Mouse (Mus musculus) inflammation-experienced regulatory T-cells, adult 6 months (primary cell): ENCODE data around the gene Crispld2. TPM values are rescaled to one million over a fixed set of nuclear protein-coding genes. Genes with fewer than 3 reads are reported as not detected.

Experiments used
- ATAC-seq: one replicate; pipeline ENCODE4 v1.8.0; 2017
- polyA plus RNA-seq, 3 experiments: library from polyadenylated mRNA; unstranded; fragments of 100-300 nt; shearing (Covaris generic); gene quantifications; one replicate each; pipeline ENCODE4 v1.2.1; 2017

Crispld2 gene
- polyA plus RNA-seq, 3 experiments from 2014 or later, result 0.34 TPM; not detected in 2

DNA sequence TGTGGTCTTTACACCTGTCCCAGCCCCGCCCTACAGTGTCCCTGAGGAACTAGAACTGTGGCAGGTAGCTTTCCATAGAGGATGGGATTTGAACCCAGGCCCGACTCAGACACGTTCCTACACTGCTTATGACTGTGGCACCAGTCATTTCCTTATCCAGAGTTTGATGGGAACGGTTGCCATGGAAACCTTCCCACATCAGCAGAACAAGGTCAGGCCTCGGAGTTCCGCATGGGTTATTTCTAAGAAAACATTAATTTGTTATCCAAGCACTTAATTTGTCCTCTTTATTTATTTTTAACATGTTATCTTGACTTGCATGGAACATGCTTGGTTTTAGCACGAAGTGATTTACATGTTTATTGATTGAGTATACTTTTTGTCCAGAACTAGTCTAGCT is 9.5 kb downstream of the Crispld2 start:
- no peak for ATAC-seq

DNA sequence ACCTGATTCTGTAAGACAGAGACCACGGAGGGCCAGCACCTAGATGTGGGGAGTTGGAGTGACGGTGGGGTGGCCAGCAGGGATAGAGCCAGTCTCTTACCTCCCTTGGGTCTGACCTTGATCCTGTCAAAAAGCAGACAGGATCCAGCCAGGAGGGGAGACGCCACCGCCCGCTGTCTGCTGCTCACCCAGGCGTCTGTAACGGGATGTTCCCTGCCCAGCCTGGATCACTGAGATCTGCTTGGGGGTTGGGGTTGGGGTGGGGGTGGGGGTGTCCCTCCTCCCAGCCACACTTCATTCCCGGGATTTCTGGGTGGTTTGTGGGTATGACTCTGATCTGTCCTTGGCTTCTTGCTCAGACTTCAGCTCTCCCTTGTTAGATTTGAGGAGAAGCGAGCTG is 10.1 kb downstream of the Crispld2 start:
- no peak for ATAC-seq

DNA sequence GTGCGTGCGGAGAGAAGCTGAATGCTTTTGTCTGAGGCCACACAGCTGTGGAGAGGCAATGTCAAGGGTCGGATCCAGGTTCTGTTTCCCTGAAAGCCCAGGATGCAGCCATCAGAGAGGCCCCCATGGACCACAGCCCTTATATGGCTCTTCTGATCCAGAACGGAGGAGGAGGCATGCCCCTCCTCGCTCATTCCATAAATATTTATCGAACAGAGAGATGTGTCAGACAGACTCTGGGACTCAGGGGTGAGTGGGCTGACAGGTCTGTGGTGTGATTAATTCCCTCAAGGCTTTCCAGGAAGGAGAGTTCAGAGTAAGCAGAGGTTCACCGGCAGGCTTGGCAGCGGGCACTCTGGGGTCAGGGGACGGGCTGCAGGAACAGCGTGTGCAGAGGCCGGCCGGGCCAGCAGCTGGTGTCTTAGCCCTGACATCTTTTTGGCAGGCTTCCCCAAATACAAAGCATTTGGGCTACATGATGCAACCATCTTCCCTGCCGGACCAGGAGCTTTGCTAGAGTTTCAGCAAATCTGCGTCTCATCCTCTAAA is 12.0 kb downstream of the Crispld2 start:
- ATAC-seq, result no peak

DNA sequence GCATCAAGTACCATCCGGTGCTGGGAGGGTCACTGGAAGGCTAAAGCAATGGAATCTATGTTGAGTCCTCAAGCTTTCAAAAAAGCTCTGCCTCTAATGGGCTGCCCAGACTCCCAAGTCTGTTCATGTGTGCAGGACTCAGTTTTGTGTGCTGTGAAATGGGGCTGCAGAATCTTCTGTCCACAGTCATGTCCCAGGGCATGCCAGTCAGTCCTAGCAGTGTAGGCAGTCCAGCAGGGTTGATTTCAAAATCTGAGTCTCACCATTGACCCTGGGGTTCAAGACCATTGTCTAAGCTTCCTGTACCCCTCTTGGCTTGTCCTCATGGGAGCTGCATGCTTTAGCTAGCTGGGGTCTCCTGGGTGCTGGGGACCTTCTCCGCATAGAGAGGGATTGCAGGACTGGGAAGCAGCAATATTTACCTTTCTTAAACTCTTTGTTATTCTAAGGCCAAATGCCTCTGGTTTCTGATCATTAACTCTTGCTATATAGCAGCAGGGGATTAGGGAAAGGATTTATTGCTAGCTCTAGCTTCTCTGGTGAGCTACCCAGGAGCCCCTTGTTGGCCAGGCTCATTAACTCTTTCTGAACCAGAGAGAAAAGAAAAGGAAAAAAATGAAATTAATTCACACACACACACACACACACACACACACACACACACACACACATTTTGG is 12.6 kb downstream of the Crispld2 start:
- no peak for ATAC-seq

DNA sequence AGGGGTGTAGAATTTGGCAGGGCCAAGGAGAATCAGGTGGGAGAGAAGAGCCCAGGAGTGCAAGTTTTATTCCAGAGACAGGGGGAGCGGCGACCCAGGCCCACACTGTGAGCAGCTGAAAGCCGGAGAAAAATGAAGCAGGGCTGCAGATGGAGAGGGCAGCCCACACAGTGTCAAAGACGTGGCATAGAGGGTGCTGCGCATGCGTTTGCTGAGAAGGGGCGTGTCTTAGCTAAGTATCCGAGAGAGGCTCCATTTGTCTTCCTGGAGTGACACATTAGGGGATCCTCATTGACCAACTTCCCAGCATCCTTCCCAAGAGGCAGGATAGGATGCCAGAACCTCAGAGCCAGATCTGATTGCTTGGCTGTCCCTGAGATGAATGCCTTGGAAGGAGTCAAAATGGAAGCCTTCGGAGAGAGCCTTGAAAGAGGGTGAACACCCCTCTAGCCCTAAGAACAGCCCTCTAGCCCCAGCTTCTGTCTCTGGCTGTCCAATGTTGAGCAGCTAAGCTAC is 14.5 kb downstream of the Crispld2 start:
- ATAC-seq, result no peak

DNA sequence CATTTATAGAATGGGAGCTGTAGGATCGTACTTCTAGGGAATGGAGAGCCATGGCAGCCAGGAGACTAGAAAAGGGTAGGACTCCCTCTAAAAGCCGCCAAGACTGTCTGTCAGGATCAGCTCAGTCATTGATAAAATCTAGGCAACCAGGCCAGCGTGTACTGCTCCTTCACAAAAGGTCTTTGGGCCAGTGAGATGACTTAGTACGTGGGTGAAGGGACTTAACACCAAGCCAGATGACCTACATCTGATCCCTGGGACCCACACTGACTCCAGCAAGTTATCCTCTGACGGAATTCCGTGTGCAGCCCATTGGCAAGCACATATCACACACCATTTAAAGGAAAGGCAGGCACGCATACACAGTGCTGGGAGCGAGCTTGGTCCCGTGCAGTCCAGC is 14.9 kb downstream of the Crispld2 start:
- ATAC-seq, result no peak

DNA sequence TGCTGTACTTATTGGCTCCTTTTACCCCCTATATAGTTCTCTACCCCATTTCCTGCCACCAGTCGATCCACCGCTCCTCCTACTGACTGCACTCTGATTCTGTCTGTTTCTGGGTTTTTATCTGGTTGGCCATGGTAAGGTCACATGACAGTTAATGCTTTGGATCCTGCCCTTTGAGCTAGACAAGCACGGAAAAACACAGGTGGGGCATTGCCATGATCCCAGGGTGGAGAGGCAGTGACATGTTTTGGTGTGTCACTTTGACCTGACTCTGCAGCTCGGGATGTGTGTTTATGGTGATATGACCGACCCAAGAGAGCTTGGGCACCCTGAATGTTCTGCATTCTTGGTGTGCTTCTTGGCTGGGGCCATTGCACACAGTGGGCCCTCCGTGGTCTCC is 17.0 kb downstream of the Crispld2 start:
- no peak for ATAC-seq

DNA sequence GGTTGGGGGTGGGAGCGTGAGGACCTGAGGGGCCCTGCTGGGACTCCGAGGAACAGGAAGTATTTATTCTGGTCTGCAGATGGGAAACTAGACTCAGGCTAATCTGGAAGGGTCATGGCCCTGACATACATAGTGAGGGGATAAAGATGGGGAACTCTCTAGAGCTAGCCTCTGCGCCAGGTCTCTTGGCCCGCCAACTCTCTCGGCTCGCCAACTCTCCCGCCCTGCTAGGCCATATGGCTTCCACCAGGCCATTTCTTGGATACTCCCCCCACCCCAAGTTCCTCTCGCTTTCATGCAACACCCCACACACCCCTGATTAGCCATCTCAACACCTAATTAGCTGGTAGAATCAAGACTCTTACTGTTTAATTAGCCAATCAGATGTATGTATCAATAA is 20.3 kb downstream of the Crispld2 start:
- ATAC-seq, result no peak

DNA sequence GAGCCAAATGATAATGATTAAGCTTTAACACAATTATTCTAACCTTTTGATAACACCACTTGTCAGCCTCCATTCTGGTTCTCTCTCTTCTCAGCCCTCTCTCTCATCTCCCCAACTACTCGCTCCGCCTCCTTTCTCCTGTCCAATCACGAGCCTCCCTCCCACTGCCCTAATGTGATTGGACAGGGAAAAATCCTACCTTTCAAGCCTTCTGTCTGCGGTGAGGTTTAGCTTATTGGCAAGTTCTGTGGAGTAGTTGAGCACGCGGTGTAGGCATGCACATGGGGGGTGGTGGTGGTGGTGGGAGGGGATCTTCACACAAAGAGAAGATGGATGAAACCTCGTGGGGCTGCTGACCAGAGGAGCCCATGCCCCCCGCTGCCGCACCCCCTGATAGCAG is 20.7 kb downstream of the Crispld2 start:
- ATAC-seq, result no peak

DNA sequence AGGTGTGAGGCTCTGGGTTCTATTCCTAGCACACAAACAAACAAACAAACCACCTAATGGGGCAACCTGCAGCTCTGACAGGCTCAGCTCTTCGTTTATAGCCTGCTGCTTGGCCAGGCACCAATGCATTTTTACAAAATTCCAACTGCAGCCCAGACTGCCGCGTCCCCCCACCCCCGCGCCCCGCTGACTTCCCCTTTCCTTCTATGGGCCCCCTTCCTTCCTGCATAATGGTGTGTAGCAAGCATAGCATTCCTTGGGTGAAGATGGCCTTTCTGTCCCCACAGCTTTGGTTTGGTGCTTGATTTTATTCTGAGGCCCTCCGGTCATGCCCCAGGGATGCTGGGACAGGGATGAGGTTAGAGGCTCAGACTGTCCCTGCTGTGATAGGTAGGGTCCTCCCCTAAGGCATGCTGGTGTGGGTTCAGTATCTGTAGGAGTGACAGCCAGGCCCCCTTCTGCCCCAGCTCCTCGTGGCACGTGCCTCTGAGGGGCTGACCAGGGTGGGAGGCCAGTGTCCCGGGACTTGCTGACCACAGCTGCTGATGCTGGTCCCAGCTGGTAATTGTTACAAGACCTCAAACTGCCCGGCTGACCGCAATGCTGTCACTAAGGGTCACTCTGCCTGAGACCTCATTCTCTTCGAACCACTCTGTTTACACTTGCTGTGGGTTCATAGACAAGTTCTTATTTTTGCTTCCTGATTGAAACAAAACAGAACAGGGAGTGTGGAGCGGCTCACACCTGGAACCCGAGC is 22.2 kb downstream of the Crispld2 start:
- no peak for ATAC-seq

DNA sequence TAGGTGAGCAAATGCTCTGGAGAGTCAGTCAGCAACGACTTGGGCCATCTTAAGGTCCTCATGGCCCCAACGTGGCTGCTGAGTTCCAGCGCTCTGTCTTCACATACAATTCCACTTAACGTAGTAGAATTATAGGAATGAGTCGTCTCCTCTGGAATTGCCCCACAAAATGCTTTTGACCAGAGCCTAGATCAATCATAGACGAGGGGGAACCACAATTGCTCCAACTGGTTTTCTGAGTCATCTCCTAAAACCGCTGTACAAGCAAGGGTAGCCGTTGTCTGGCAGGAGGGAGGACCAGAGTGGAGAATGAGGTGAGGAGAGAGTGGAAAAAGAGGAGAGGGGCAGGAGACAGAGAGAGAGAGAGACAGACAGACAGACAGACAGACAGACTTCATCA is 23.7 kb downstream of the Crispld2 start:
- ATAC-seq, result no peak

DNA sequence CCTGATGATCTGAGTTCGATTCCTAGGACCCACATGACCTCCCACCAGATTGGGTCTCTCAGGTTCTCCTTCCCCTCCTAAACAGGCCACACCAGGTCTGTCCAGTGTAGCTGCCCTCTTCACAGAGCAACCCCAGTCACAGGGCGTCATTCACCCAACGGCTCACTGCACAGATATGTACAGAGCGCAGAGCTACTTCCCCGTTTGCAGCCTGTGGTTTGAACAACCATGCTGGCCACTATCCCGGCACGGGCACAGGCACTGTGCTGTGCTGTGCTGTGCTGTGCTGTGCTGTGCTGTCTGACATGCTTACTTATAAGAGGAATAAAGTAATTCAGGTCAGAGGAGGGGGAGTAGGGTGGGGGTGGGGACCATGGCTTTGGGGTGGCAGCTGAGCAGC is 24.2 kb downstream of the Crispld2 start:
- ATAC-seq, result no peak

DNA sequence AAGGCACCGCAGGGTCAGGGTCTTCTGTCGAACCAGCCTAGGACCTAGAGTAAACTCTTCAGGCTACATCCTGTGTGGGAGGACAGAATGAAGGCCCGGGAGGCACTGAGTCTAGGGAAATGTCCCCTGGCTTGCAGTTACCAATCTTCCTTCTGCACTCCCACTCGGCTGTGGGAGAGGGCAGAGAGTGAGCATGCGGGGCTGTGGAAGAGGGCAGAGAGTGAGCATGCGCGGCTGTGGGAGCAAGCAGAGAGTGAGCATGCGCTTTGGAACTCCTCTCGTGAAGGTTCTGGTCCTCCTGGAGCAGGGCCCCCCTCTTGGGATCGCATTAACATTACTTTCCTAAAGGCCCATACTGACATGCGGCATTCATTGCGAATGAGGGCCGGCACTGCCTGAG is 25.1 kb downstream of the Crispld2 start:
- ATAC-seq, result no peak

DNA sequence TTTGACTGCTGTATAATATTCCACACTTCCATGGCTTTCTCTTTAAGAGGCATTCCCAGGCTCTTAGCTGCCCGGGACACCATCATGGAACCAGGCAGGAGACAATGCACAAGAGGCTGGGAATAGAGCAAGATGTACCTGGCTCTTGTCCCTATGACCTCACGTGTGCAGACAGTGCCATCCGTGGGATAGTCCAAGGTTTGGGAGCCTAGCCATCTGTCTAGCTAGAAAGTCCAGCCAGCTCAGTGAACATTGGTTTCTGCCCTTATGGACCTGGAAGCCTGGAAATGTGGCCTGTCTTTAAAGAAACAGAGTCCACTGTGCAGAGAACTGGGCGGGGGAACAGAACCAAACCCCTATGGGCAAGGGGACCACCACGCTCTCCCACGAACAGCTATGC is 25.5 kb downstream of the Crispld2 start:
- no peak for ATAC-seq

DNA sequence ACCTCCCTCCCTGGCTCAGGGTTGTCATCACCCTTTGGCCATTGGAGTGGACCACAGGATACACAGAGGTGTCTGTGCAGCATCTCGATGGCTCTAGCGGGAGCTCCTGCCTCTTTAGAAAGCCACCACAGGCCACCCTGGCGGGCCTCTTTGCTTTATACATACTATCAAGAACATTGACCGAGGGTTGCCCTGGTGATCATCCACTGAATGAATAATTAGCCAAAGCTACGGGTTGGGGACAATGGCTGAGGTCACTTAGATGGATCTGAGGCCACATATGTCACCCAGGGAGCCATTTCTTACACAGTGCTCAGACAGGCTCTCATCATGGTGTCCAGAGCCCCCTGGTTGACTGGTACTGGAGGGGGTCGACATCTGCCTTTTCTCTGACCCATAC is 26.1 kb downstream of the Crispld2 start:
- no peak for ATAC-seq

DNA sequence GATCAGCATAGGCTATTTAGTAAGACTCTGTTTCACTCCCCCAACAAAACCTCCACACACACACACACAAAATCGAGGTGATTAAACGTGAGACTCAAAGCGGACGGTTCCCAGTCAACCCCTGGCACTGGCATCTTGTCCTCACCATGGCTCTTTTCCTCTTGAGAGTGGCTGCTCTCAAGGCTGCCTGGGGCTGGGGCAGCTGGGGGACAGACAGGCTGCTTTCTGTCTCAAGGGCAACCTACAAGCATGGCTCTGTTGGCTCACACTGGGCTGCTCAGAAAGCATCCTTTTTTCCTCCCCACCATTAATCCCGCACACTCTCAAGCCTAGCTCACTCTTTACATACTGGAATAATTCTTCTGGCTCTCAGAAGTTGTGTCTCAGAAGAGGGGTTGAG is 27.1 kb downstream of the Crispld2 start:
- no peak for ATAC-seq

DNA sequence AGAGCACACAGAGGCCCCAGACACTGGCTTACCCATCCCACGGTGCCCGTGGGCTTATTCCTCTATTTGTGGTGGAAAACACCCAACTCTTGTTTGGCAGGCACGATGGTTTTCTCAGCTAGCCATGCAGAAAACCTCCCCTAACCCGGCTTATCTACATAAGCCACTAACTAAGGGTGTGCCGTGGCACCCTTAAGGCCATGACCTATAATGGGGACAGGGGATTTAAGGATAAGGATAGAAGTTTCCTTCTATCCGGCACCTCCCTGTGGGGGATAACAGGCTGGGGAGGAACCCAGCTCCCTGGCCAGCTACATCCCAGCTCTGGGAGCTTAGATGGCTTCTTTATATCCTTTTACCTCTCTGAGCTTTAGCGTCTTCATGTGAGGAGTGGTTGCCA is 28.1 kb downstream of the Crispld2 start:
- no peak for ATAC-seq

DNA sequence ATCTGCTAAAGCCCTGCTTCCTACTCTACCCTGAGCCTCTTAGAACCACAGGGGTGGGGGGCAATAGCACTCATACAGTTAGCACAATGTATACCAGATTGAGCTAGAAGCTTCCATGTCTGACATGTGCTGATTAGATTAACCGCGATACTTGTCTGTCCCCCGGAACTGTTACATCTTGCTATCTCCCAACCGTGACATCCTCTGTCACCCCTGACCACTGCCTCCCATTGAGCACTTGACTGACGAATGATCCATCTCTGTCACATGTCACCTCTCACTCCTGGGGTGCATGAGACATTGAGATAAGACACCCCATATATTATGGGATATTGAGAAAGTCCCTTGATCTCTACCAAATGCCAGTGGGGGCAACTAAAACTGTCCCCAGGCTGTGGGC is 34.0 kb downstream of the Crispld2 start:
- ATAC-seq, result no peak

DNA sequence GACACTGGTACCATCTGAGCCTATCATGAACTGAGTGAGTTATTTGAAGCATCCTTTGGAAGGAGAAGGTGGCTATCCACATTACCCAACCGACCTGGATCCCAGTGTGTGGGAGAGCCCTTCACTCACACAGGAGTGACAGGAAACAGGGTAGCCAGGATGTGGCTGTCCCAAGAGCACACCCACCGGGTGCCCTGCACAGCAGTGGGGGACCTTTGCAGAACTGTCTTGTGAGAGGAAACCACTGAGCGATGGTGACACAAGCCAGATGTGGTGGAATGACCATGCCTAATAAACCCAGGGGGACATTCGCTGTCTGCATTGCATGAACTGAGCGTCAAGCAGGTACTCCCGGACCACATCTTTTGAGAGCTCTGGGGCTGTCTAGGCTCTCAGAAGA is 34.8 kb downstream of the Crispld2 start:
- no peak for ATAC-seq

DNA sequence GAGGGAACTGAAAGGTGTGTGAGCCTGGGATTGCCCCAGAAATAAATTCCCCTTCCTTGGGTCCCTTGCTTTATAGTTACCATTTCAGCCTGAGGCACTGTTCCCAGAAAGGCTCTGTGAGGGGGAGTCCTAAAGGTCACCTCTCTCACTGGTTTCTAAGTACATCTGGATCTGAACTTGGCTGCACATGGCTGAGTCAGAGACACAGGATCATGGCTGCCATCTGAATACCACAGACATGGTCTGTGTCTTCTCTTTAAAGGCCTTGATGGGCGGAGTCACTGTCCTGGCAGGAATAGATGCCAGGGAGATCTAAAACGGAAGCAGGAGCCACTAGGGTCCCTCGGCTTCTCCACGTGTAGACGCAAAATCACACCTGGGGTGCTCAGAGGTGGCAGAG is 38.2 kb downstream of the Crispld2 start:
- ATAC-seq, result no peak

DNA sequence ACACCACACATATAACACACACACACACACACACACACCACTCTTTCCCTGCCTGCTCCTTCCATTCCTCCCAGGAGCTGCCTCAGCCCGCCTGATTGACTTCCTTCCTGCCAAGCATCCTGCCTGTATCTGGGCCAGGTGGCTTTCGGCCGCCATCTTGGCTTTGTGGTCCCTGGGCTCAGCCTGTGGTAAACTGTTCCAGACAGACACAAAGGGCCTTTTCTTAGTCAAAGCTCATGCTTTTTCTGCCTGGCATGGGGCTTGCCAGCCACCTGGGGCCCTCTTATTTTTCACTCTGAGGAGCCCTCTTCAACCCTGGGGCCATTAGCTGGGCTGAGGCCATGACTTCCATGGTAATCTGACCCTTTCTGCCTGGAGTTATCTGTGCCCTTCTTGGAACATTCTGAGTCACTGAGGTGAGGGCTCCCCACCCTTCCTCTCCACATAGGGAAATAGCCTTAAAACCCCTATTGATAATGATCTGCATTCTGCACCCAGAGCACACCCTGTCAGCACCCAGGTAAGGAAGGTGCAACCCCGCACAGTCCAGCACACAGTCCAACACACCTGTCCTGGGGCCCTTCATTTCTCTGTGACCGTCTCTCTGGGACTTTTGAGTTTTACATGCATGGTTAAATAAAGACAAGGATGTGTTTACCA is 40.4 kb downstream of the Crispld2 start:
- ATAC-seq, result no peak

DNA sequence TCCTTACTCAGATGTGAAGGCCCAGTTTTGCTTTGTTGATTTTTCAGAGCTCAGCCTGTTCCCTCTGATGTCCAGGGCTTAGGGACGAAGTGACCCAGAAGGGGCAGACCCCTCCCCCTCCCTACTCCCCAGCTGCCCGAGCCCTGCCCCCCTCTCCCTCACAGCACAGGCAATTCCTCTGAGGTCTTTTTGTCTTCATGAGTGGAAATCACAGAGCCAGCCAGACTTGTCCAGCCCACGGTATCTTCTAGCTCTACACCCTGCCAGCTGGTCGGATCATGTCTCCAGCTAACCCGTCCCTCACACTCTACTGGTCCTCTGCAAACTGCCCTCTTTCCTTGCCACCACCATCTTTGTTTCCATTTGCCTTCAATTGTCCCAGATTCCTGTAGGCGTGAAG is 42.2 kb downstream of the Crispld2 start:
- ATAC-seq, result no peak

DNA sequence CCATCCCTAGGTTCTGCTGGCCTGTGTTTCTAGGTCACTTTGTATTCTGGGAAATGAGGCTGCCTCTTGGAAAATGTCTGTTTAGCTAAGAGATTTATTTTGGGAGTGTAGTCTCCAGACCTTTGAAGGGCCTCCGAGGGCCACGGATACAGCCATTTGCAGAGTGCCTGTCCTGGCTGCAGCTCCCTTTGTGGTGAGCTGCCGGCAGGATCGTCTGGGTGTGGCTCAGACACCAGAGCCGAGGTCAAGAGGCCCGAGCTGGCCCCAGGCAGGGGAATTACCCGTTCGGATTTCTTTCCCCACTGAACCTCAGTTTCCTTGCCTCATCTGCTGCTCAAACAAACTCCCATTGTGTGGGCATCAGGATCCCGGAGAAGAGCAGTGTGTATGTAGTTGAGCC is 43.9 kb downstream of the Crispld2 start:
- ATAC-seq, result no peak

DNA sequence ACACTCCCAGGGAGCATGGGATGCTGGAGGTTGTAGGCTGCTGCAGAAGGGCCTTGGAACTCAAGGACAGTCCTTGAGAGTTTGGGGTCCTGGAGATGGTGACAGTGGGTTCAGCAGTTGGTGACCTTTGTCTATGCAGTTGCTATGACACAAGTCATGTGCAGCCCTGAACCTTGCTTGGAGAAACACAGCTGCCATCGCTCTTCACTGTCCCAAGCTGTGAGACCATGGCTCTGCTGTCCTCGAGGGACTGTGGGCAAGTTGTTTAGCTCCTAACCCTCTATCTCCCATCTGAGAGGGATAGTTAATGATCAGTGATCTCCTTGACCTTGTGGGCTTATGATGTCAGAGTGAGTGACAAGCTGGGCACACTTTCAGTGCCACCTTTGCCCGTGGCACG is 44.3 kb downstream of the Crispld2 start:
- no peak for ATAC-seq
